Mouse (Mus musculus): Measurements from ENCODE around the gene Mrgprb8. TPM values are rescaled to one million over a fixed set of nuclear protein-coding genes. Genes with fewer than 3 reads are reported as not detected.
"Not testable (repeated sequence)": the region's sequence is repeated elsewhere in the genome, so short reads cannot be mapped to it uniquely, and the experiment has no call there.

Gene Mrgprb8
- not detected in 2 replicates for polyA plus RNA-seq (2015; fragmentation: Nextera tagmentation; extraction: Ambion mirVana)

DNA sequence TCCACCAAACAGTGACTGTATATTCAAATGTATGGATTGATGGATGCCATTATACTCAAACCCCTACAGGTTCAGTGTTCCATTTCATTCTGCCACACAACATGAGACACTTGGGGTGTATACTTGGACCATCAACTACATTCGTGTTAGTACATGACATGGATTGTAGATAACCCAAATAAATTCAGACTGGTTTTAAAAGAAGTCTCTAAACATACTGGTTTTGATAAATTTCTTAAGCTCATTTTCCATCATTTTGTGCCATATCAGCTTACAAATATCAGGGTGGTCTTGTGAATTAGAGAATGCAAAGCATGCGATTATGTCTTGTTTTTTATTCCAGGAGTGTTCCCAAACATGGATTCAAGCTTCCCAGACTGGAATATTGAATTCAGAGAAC, at the start of gene Mrgprb8:
Gene Mrgprb8 (plus strand): TSS at position 301 of the 400 bp plus-strand sequence.
- Histone ChIP-seq H3K27me3 (ENCODE audit: insufficient read depth, low read length) (no peaks in the 10 kb centered on the region), H3K9me3 (ENCODE audit: low read length) (peaks cover 23% of the 10 kb centered on the region), H3K4me3 (ENCODE audit: low read length) (no peak within 1 kb of the TSS), H3K36me3 (ENCODE audit: insufficient read depth, low read length) (no peaks in the 10 kb centered on the region), H3K27ac (ENCODE audit: low read length) (no peak within 1 kb of the TSS), H3K9ac (replicated peaks; ENCODE audit: low read length) (no peak within 1 kb of the TSS), H3K4me2 (replicated peaks; ENCODE audit: low read depth, low read length) (no peak within 1 kb of the TSS), H3K4me1 (ENCODE audit: insufficient read depth, low read length) (no peaks in the 10 kb centered on the region)
- no peak for ATAC-seq (ENCODE audit: low FRiP score, low TSS enrichment)
- WGBS, result 66% methylated on average over 2 of the region's 2 CpGs

DNA sequence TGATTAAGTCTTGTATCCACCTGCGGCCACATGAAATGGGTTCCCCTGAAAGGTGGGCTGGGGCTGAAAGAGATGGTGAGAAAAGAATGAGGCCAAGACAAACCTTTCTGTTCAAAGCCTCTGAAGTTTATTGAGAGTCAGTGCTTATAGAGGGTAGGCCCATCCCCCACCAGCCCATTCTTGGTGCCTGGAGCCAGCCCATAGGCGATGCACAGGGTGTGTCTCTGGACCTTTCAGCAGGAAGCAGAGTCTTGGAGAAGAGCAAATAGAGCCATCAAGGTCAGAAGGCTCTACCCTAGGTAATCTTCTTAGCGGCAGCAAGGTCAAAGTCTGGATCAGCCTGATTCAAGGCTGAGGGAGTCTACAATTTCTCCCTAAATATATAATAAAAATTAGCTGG, 47.6 kb downstream of the Mrgprb8 start:
- not testable (repeated sequence) for H3K27me3 ChIP-seq (ENCODE audit: insufficient read depth, low read length); H3K4me1 ChIP-seq (ENCODE audit: insufficient read depth, low read length); ATAC-seq (ENCODE audit: low FRiP score, low TSS enrichment); H3K4me2 ChIP-seq (replicated peaks; ENCODE audit: low read depth, low read length); H3K9me3 ChIP-seq (ENCODE audit: low read length); H3K27ac ChIP-seq (ENCODE audit: low read length); H3K36me3 ChIP-seq (ENCODE audit: insufficient read depth, low read length); H3K4me3 ChIP-seq (ENCODE audit: low read length); H3K9ac ChIP-seq (replicated peaks; ENCODE audit: low read length)
- 81% methylated on average over 3 of the region's 3 CpGs for WGBS

DNA sequence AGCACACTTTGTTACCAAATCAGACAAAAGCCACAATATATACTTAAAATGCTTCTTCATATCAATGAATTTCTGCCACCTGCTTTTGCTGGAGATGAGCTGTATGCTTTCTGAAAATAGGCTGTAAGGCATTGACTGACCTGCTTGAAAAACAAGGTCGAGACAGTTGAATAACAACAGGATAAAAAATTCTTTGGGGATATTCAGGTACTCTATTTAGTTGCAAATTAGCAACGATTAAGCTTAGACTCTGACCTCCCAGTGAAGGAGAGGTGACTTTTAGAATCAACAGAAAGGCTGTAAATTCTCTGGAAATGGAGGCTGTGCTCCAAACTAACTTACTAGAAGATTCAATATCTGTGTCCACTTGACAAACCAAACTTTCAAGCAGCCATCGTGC, 48.3 kb downstream of the Mrgprb8 start:
- Histone ChIP-seq H3K4me3 (ENCODE audit: low read length) (no peak overlapping the region), H3K4me2 (replicated peaks; ENCODE audit: low read depth, low read length) (no peak overlapping the region)
- WGBS, result 51% methylated on average over 3 of the region's 3 CpGs

More for the DNA sequence above, 48.3 kb downstream of the Mrgprb8 start:
- Histone ChIP-seq H3K9ac (replicated peaks; ENCODE audit: low read length) (no peak overlapping the region), H3K9me3 (ENCODE audit: low read length) (peaks cover 9% of the 10 kb centered on the region; the same call in 1 of the 2 replicates), H3K36me3 (ENCODE audit: insufficient read depth, low read length) (no peaks in the 10 kb centered on the region), H3K4me1 (ENCODE audit: insufficient read depth, low read length) (no peaks in the 10 kb centered on the region), H3K27ac (ENCODE audit: low read length) (no peak overlapping the region), H3K27me3 (ENCODE audit: insufficient read depth, low read length) (no peaks in the 10 kb centered on the region)
- no peak for ATAC-seq (ENCODE audit: low FRiP score, low TSS enrichment)

Other genes with a start within 250 kb of the Mrgprb8 start
- gene Mrgprb5, start 219.5 kb upstream of the Mrgprb8 start, polyA plus RNA-seq (2015; fragmentation: Nextera tagmentation; extraction: Ambion mirVana), result not detected in 2 replicates
- not detected in 2 replicates for gene Mrgprb4, start 189.2 kb upstream of the Mrgprb8 start, polyA plus RNA-seq (2015; fragmentation: Nextera tagmentation; extraction: Ambion mirVana)
- not detected in 2 replicates for gene Mrgprb1, start 67.8 kb downstream of the Mrgprb8 start, polyA plus RNA-seq (2015; fragmentation: Nextera tagmentation; extraction: Ambion mirVana)
- not detected in 2 replicates for gene Mrgprx2, start 110.8 kb downstream of the Mrgprb8 start, polyA plus RNA-seq (2015; fragmentation: Nextera tagmentation; extraction: Ambion mirVana)
- gene Mrgprb2, start 169.6 kb downstream of the Mrgprb8 start, polyA plus RNA-seq (2015; fragmentation: Nextera tagmentation; extraction: Ambion mirVana), result not detected in 2 replicates